Mouse (Mus musculus) CH12.LX (cell line): ENCODE data around the gene Ssbp4.

Source experiments
- CTCF ChIP-seq, 2 experiments: IDR thresholded peaks in 1 of 2; conservative IDR thresholded peaks in 1 of 2; 2 replicates each; pipeline ENCODE4 v1.5.1; 2011 to 2012; ENCODE audit warnings: low read depth in 2 of 2, low read length in 2 of 2, improper control_type of control experiment in 1 of 2, inconsistent platforms in 1 of 2, mild to moderate bottlenecking in 1 of 2, moderate library complexity in 1 of 2
- EP300 ChIP-seq: IDR thresholded peaks from 2 replicates; pipeline ENCODE4 v1.6.1; 2011; ENCODE audit warnings: low read length, improper control_type of control experiment
- ETS1 ChIP-seq: conservative IDR thresholded peaks from 2 replicates; pipeline ENCODE4 v1.6.1; 2012; ENCODE audit warnings: low read depth, mild to moderate bottlenecking, inconsistent platforms, low read length, improper control_type of control experiment, moderate library complexity
- GABPA ChIP-seq: IDR thresholded peaks from 2 replicates; pipeline ENCODE4 v1.6.1; 2012; ENCODE audit warnings: low read depth, low read length, improper control_type of control experiment, inconsistent platforms; ENCODE audit not compliant: insufficient replicate concordance
- HCFC1 ChIP-seq: IDR thresholded peaks from 2 replicates; pipeline ENCODE4 v1.6.1; 2012; ENCODE audit warnings: low read depth, mild to moderate bottlenecking, inconsistent platforms, low read length, improper control_type of control experiment
- JUN ChIP-seq: IDR thresholded peaks from 2 replicates; pipeline ENCODE4 v1.6.1; 2011; ENCODE audit warnings: low read depth, mild to moderate bottlenecking, low read length, improper control_type of control experiment, moderate library complexity; ENCODE audit not compliant: insufficient read depth
- JUND ChIP-seq: conservative IDR thresholded peaks from 2 replicates; pipeline ENCODE4 v1.6.1; 2011; ENCODE audit warnings: low read depth, low read length, improper control_type of control experiment
- MAFK ChIP-seq: IDR thresholded peaks from 2 replicates; pipeline ENCODE4 v1.6.1; 2011; ENCODE audit warnings: low read length, improper control_type of control experiment; ENCODE audit not compliant: insufficient replicate concordance
- MAX ChIP-seq: IDR thresholded peaks from 2 replicates; pipeline ENCODE4 v1.6.1; 2011; ENCODE audit warnings: low read length, improper control_type of control experiment
- MEF2A ChIP-seq: IDR thresholded peaks from 2 replicates; pipeline ENCODE4 v1.6.1; 2014; ENCODE audit warnings: low read depth, mild to moderate bottlenecking, inconsistent platforms, low read length, improper control_type of control experiment, borderline replicate concordance
- POLR2A ChIP-seq: IDR thresholded peaks from 2 replicates; pipeline ENCODE4 v1.6.1; 2011; ENCODE audit warnings: low read depth, mild to moderate bottlenecking, improper control_type of control experiment, low read length
- POLR2AphosphoS2 ChIP-seq: IDR thresholded peaks from 2 replicates; pipeline ENCODE4 v1.6.1; 2011; ENCODE audit warnings: low read depth, low read length, improper control_type of control experiment
- TCF12 ChIP-seq: IDR thresholded peaks from 2 replicates; pipeline ENCODE4 v1.6.1; 2014; ENCODE audit warnings: low read depth, mild to moderate bottlenecking, inconsistent platforms, low read length, improper control_type of control experiment
- ZC3H11A ChIP-seq: IDR thresholded peaks from 2 replicates; pipeline ENCODE4 v1.6.1; 2012; ENCODE audit warnings: low read depth, mild to moderate bottlenecking, inconsistent platforms, low read length, improper control_type of control experiment

GRCm38 (mm10) chr8:70635527-70635926 is 26.9 kb upstream of the Ssbp4 start:
- TF ChIP-seq POLR2A (peak; percentile 73), CTCF (conservative IDR thresholded peaks at IDR 0.05 in 1 of 2, IDR thresholded peaks at IDR 0.05 in 1 of 2; ENCODE audit: low read depth in 2 of 2, low read length in 2 of 2) (no peak), MEF2A (peak; percentile 84), ETS1 (peak; percentile 94), HCFC1 (peak; percentile 56), JUND (peak; percentile 57; the same call in 1 of the 2 replicates), TCF12 (peak; percentile 88), ZC3H11A (no peak), JUN (peak; percentile 36; the same call in 1 of the 2 replicates), POLR2AphosphoS2 (no peak), MAX (peak; percentile 73), MAFK (peak; percentile 99), GABPA (peak; percentile 91), EP300 (peak; percentile 88)
